Mouse (Mus musculus) spleen, adult 18-20 months (tissue): ENCODE data around the gene Olfr692.
"Not testable (repeated sequence)": the region's sequence is repeated elsewhere in the genome, so short reads cannot be mapped to it uniquely, and the experiment has no call there.

Experiments used
- DNase-seq, 2 experiments: peaks; one replicate each; pipeline ENCODE4 v3.0.0; 2022; ENCODE audit warnings: mixed read lengths in 2 of 2

Gene Olfr692

GRCm38 (mm10) chr7:105367930-105368329 lies at the start of gene Olfr692:
Gene Olfr692, plus strand, starts transcription at chr7:105368230.
- no peak for DNase-seq

- DNase-seq = no peak
These were observed 42.7 kb upstream of the Olfr692 start for GRCm38 (mm10) chr7:105325302-105325701.

- DNase-seq = no peak
These were observed 34.0 kb upstream of the Olfr692 start, which contains the start of gene Olfr690 for GRCm38 (mm10) chr7:105334004-105334403. Gene Olfr690, minus strand, starts transcription at chr7:105334104.

GRCm38 (mm10) chr7:105342170-105342569 lies 25.9 kb upstream of the Olfr692 start, which contains the start of gene Olfr691:
Gene Olfr691, minus strand, starts transcription at chr7:105342270.
- no peak for DNase-seq

- no peak for DNase-seq
These were observed 25.3 kb upstream of the Olfr692 start for GRCm38 (mm10) chr7:105342752-105343151.

- DNase-seq = not testable (repeated sequence)
These were observed 12.0 kb upstream of the Olfr692 start for GRCm38 (mm10) chr7:105356064-105356463.

- DNase-seq = not testable (repeated sequence)
These were observed 11.5 kb upstream of the Olfr692 start for GRCm38 (mm10) chr7:105356487-105356886.

GRCm38 (mm10) chr7:105361713-105362112 lies 6.3 kb upstream of the Olfr692 start:
- no peak for DNase-seq

GRCm38 (mm10) chr7:105367268-105367667 lies 762 bp upstream of the Olfr692 start:
- DNase-seq = no peak

- no peak for DNase-seq
These were observed 491 bp downstream of the Olfr692 start for GRCm38 (mm10) chr7:105368521-105368920.

GRCm38 (mm10) chr7:105372912-105373311 lies 4.9 kb downstream of the Olfr692 start:
- DNase-seq = no peak

- no peak for DNase-seq
These were observed 5.5 kb downstream of the Olfr692 start for GRCm38 (mm10) chr7:105373509-105373908.

- no peak for DNase-seq
These were observed 5.9 kb downstream of the Olfr692 start for GRCm38 (mm10) chr7:105373976-105374375.

- no peak for DNase-seq
These were observed 6.8 kb downstream of the Olfr692 start, which contains the start of gene Gm5901 for GRCm38 (mm10) chr7:105374866-105375265. Gene Gm5901, plus strand, starts transcription at chr7:105375038.

- no peak for DNase-seq
These were observed 12.3 kb downstream of the Olfr692 start for GRCm38 (mm10) chr7:105380329-105380728.

- DNase-seq = no peak
These were observed 19.7 kb downstream of the Olfr692 start for GRCm38 (mm10) chr7:105387696-105388095.

- no peak for DNase-seq
These were observed 22.2 kb downstream of the Olfr692 start for GRCm38 (mm10) chr7:105390236-105390635.

- DNase-seq = no peak
These were observed 26.6 kb downstream of the Olfr692 start for GRCm38 (mm10) chr7:105394606-105395005.

- no peak for DNase-seq
These were observed 27.2 kb downstream of the Olfr692 start for GRCm38 (mm10) chr7:105395131-105395820.

- DNase-seq = no peak
These were observed 28.1 kb downstream of the Olfr692 start for GRCm38 (mm10) chr7:105396126-105396525.

- no peak for DNase-seq
These were observed 31.3 kb downstream of the Olfr692 start for GRCm38 (mm10) chr7:105399058-105399934.

GRCm38 (mm10) chr7:105399935-105400624 lies 32.0 kb downstream of the Olfr692 start, which contains the start of gene Fam160a2:
Gene Fam160a2, minus strand, starts transcription at chr7:105400054.
- peak; percentile 98 to 99 for DNase-seq

- DNase-seq = no peak
These were observed 36.2 kb downstream of the Olfr692 start, which contains the start of gene Cnga4 for GRCm38 (mm10) chr7:105404268-105404667. Gene Cnga4, plus strand, starts transcription at chr7:105404568.
